Mouse (Mus musculus) ES-CJ7 (cell line): ENCODE results near the gene Fam69a.
A peak's percentile ranks its signal among the peaks of the same experiment; 100 is the strongest.

Experiments
- DNase-seq: peaks from one replicate; pipeline ENCODE4 v3.0.0; 2011; ENCODE audit warnings: low read depth, low spot score

Fam69a gene

GRCm38 (mm10) chr5:107908514-107909110, 78.3 kb downstream of the Fam69a start:
- no peak for DNase-seq

- DNase-seq: no peak
These were observed 82.6 kb downstream of the Fam69a start for GRCm38 (mm10) chr5:107904325-107904724.

- peak; percentile 48 for DNase-seq
These were observed 85.8 kb downstream of the Fam69a start for GRCm38 (mm10) chr5:107901014-107901615.

GRCm38 (mm10) chr5:107900206-107901013, 86.5 kb downstream of the Fam69a start, which contains the start of gene Rpl5:
Rpl5 (plus strand) TSS chr5:107900502.
- DNase-seq: peak; percentile 98

GRCm38 (mm10) chr5:107896265-107896664, 90.6 kb downstream of the Fam69a start:
- DNase-seq: no peak

- no peak for DNase-seq
These were observed 92.2 kb downstream of the Fam69a start for GRCm38 (mm10) chr5:107894676-107895075.

- peak; percentile 62 for DNase-seq
These were observed 95.4 kb downstream of the Fam69a start for GRCm38 (mm10) chr5:107891515-107891914.

- no peak for DNase-seq
These were observed 96.6 kb downstream of the Fam69a start for GRCm38 (mm10) chr5:107889994-107890888.

GRCm38 (mm10) chr5:107880710-107881109, 106.2 kb downstream of the Fam69a start:
- no peak for DNase-seq

- DNase-seq: no peak
These were observed 109.8 kb downstream of the Fam69a start for GRCm38 (mm10) chr5:107877053-107877452.

- no peak for DNase-seq
These were observed 111.6 kb downstream of the Fam69a start for GRCm38 (mm10) chr5:107875261-107875611.

GRCm38 (mm10) chr5:107874561-107875260, 112.2 kb downstream of the Fam69a start, which contains the start of gene Evi5:
Evi5 (minus strand) TSS chr5:107875107.
- DNase-seq: peak; percentile 42

GRCm38 (mm10) chr5:107873886-107874302, 113.0 kb downstream of the Fam69a start:
- DNase-seq: no peak

- no peak for DNase-seq
These were observed 113.6 kb downstream of the Fam69a start for GRCm38 (mm10) chr5:107873330-107873729.

- DNase-seq: no peak
These were observed 117.2 kb downstream of the Fam69a start for GRCm38 (mm10) chr5:107869701-107870100.

- peak; percentile 96 for DNase-seq
These were observed 117.9 kb downstream of the Fam69a start for GRCm38 (mm10) chr5:107868905-107869424.

- peak; percentile 50 for DNase-seq
These were observed 118.6 kb downstream of the Fam69a start for GRCm38 (mm10) chr5:107867970-107868904.

- no peak for DNase-seq
These were observed 120.5 kb downstream of the Fam69a start for GRCm38 (mm10) chr5:107866127-107867126.
